Mouse (Mus musculus) heart, adult 2 months (tissue): ENCODE measurements around the gene Tat. TPM values are rescaled to one million over a fixed set of nuclear protein-coding genes. Genes with fewer than 3 reads are reported as not detected.

Experiments used
- DNase-seq, 2 experiments: peaks; one replicate each; pipeline ENCODE4 v3.0.0; 2021
- H3K27ac ChIP-seq: fragments of 200-600 bp; 2 replicates; pipeline ENCODE4 v1.8.1; 2022
- H3K27me3 ChIP-seq: fragments of 200-500 bp; 2 replicates; pipeline ENCODE4 v1.6.1; 2012; ENCODE audit warnings: mild to moderate bottlenecking, low read length, inconsistent platforms, mixed read lengths; ENCODE audit not compliant: control insufficient read depth, insufficient read depth
- H3K36me3 ChIP-seq: fragments of 200-500 bp; 2 replicates; pipeline ENCODE4 v1.6.1; 2012; ENCODE audit warnings: low read length, inconsistent platforms; ENCODE audit not compliant: control insufficient read depth, insufficient read depth
- H3K4me1 ChIP-seq: fragments of 200-500 bp; 2 replicates; pipeline ENCODE4 v1.6.1; 2011; ENCODE audit warnings: low read length; ENCODE audit not compliant: control insufficient read depth, insufficient read depth
- H3K4me3 ChIP-seq: fragments of 200-600 bp; 2 replicates; pipeline ENCODE4 v1.8.1; 2022
- H3K79me2 ChIP-seq: fragments of 200-500 bp; replicated peaks from 2 replicates; pipeline ENCODE4 v1.6.1; 2012; ENCODE audit warnings: mild to moderate bottlenecking, inconsistent platforms, low read length, moderate library complexity, mixed read lengths; ENCODE audit not compliant: control insufficient read depth, insufficient read depth
- H3K9ac ChIP-seq: fragments of 200-500 bp; 2 replicates; pipeline ENCODE4 v1.6.1; 2012; ENCODE audit warnings: low read depth, mild to moderate bottlenecking, control low read depth, inconsistent platforms, low read length, mixed read lengths
- CTCF ChIP-seq: fragments of 200-600 bp; IDR thresholded peaks from 2 replicates; pipeline ENCODE4 v1.8.1; 2022; ENCODE audit warnings: antibody characterized with exemption, mild to moderate bottlenecking, moderate library complexity
- EP300 ChIP-seq: fragments of 200-500 bp; IDR thresholded peaks from 2 replicates; pipeline ENCODE4 v1.6.1; 2011; ENCODE audit warnings: low read depth, low read length, control low read depth; ENCODE audit not compliant: insufficient read depth
- POLR2A ChIP-seq: fragments of 200-500 bp; IDR thresholded peaks from 2 replicates; pipeline ENCODE4 v1.6.1; 2011; ENCODE audit warnings: mild to moderate bottlenecking, low read depth, low read length, control low read depth; ENCODE audit not compliant: insufficient read depth
- WGBS: fragments of 180-500 bp; shearing (Covaris S2); methylation state at CpG from one replicate; pipeline ENCODE4 v1.1.7; 2018; 5-methylcytosine and 5-hydroxymethylcytosine counted together
- intact Hi-C: fragments of 180-260 bp; cut with DNase I; formaldehyde crosslinking; loops from one replicate; pipeline ENCODE4 v1.15.1; 2025
- polyA plus RNA-seq: library from polyadenylated mRNA; depleted of rRNA; stranded (reverse); fragments of >200 nt; gene quantifications from 2 replicates; pipeline ENCODE4 v1.2.3, GENCODE M21; 2012; rRNA removed
- total RNA-seq, 2 experiments: library from RNA; stranded (reverse); gene quantifications; 2 replicates each; pipeline ENCODE4 v1.2.3; 2021

The Tat gene
- total and polyA plus RNA-seq, 3 experiments, result 0.89 to 1.3 (median 1.1) TPM

GRCm38 (mm10) chr8:110039659-110040058, 49.4 kb downstream of the Tat start, which contains the start of gene Chst4:
Gene Chst4, minus strand, starts transcription at chr8:110039740.
- WGBS, result 73% methylated on average over 5 of the region's 5 CpGs
- no peak for DNase-seq
- intact Hi-C loops, result no loop called here
- no peak within 1 kb of the TSS for H3K9ac ChIP-seq
- H3K4me3 ChIP-seq, result no peak within 1 kb of the TSS
- H3K79me2 ChIP-seq, result no peaks in the 10 kb centered on the region
- TF ChIP-seq CTCF, result no peak
- TF ChIP-seq POLR2A, result no peak
- no peak for TF ChIP-seq EP300
- H3K36me3 ChIP-seq, result no peaks in the 10 kb centered on the region
- no peak within 1 kb of the TSS for H3K27ac ChIP-seq
- no peaks in the 10 kb centered on the region for H3K27me3 ChIP-seq
- no peaks in the 10 kb centered on the region for H3K4me1 ChIP-seq

- DNase-seq, result no peak
- no peak overlapping the region for H3K9ac ChIP-seq
- no peaks in the 10 kb centered on the region for H3K27me3 ChIP-seq
- no peaks in the 10 kb centered on the region for H3K36me3 ChIP-seq
- intact Hi-C loops, result no loop called here
- no peaks in the 10 kb centered on the region for H3K79me2 ChIP-seq
- H3K4me1 ChIP-seq, result no peaks in the 10 kb centered on the region
- 28% methylated on average over 4 of the region's 4 CpGs for WGBS
- no peak overlapping the region for H3K27ac ChIP-seq
- no peak overlapping the region for H3K4me3 ChIP-seq
- TF ChIP-seq EP300, result no peak
- TF ChIP-seq CTCF, result no peak
- no peak for TF ChIP-seq POLR2A
Observed at GRCm38 (mm10) chr8:110040509-110040908, 50.3 kb downstream of the Tat start.

Other genes starting within 250 kb of the Tat start
- 10 to 100 TPM; 38.3 to 39.0 TPM for gene Ap1g1, start 211.9 kb upstream of the Tat start, total RNA-seq
- gene Ap1g1, start 211.9 kb upstream of the Tat start, polyA plus RNA-seq, result 20.4 and 39.3 TPM in 2 replicates
- 1 to 10 TPM; 3.2 to 4.6 TPM for gene Phlpp2, start 121.9 kb upstream of the Tat start, total RNA-seq
- 2.1 and 4.2 TPM in 2 replicates for gene Phlpp2, start 121.9 kb upstream of the Tat start, polyA plus RNA-seq
- under 1 TPM; 0.11 to 0.31 TPM for gene Marveld3, start 28.2 kb upstream of the Tat start, total RNA-seq
- 0.10 and 0.12 TPM in 2 replicates for gene Marveld3, start 28.2 kb upstream of the Tat start, polyA plus RNA-seq
- gene Chst4, start 49.3 kb downstream of the Tat start, total RNA-seq, result 1 to 10 TPM; 3.2 to 3.3 TPM
- gene Chst4, start 49.3 kb downstream of the Tat start, polyA plus RNA-seq, result 5.6 and 5.7 TPM in 2 replicates
- 1 to 10 TPM; 6.5 to 6.8 TPM for gene Zfp612, start 89.3 kb downstream of the Tat start, total RNA-seq
- 2.7 and 6.4 TPM in 2 replicates for gene Zfp612, start 89.3 kb downstream of the Tat start, polyA plus RNA-seq
- not detected for gene Gm21964, start 110.8 kb downstream of the Tat start, total RNA-seq
- gene Gm21964, start 110.8 kb downstream of the Tat start, polyA plus RNA-seq, result not detected in 2 replicates
- gene Gm17720, start 112.3 kb downstream of the Tat start, total RNA-seq, result not detected
- gene Gm17720, start 112.3 kb downstream of the Tat start, polyA plus RNA-seq, result not detected in 2 replicates
- not detected for gene Calb2, start 177.8 kb downstream of the Tat start, total RNA-seq
- not detected in 2 replicates for gene Calb2, start 177.8 kb downstream of the Tat start, polyA plus RNA-seq
- 1 to 10 TPM; 2.9 to 3.2 TPM for gene Cmtr2, start 225.2 kb downstream of the Tat start, total RNA-seq
- gene Cmtr2, start 225.2 kb downstream of the Tat start, polyA plus RNA-seq, result 1.9 and 2.6 TPM in 2 replicates